Mouse (Mus musculus): ENCODE results near the gene Sec62. TPM values are rescaled to one million over a fixed set of nuclear protein-coding genes. Genes with fewer than 3 reads are reported as not detected.

The Sec62 gene
- polyA plus RNA-seq, 1 experiment from 2014 or later, result 75.0 TPM

- H3K4me3 ChIP-seq (ENCODE audit: low read depth, low read length), result no peak overlapping the region
- ATAC-seq (replicated peaks; ENCODE audit: insufficient number of reproducible peaks, low FRiP score, low TSS enrichment), result no peak
- no peaks in the 10 kb centered on the region for H3K4me1 ChIP-seq (ENCODE audit: control insufficient read depth, insufficient read depth, low read length)
- H3K27ac ChIP-seq (ENCODE audit: low read depth, low read length), result no peak overlapping the region
- H3K9me3 ChIP-seq (replicated peaks; ENCODE audit: control insufficient read depth, low read length), result no peaks in the 10 kb centered on the region
- no peak overlapping the region for H3K4me2 ChIP-seq
- H3K36me3 ChIP-seq (ENCODE audit: control insufficient read depth, insufficient read depth, low read length), result peaks cover 10% of the 10 kb centered on the region
- no peak overlapping the region for H3K9ac ChIP-seq (ENCODE audit: low read depth, low read length)
- H3K27me3 ChIP-seq (ENCODE audit: control insufficient read depth, insufficient read depth, low read length), result no peaks in the 10 kb centered on the region
- WGBS (ENCODE audit: insufficient replicate concordance), result 84% methylated on average over 3 of the region's 3 CpGs
Observed at GRCm38 (mm10) chr3:30802171-30802570, 9.5 kb downstream of the Sec62 start.

- Histone ChIP-seq H3K4me2 (no peak overlapping the region), H3K4me1 (ENCODE audit: control insufficient read depth, insufficient read depth, low read length) (no peaks in the 10 kb centered on the region), H3K27ac (ENCODE audit: low read depth, low read length) (no peak overlapping the region), H3K36me3 (ENCODE audit: control insufficient read depth, insufficient read depth, low read length) (peaks cover 13% of the 10 kb centered on the region), H3K9me3 (replicated peaks; ENCODE audit: control insufficient read depth, low read length) (no peaks in the 10 kb centered on the region), H3K4me3 (ENCODE audit: low read depth, low read length) (no peak overlapping the region), H3K9ac (ENCODE audit: low read depth, low read length) (no peak overlapping the region), H3K27me3 (ENCODE audit: control insufficient read depth, insufficient read depth, low read length) (no peaks in the 10 kb centered on the region)
- no peak for ATAC-seq (replicated peaks; ENCODE audit: insufficient number of reproducible peaks, low FRiP score, low TSS enrichment)
- 68% methylated on average over 3 of the region's 3 CpGs for WGBS (ENCODE audit: insufficient replicate concordance)
Observed at GRCm38 (mm10) chr3:30812881-30813280, 20.2 kb downstream of the Sec62 start.

- WGBS (ENCODE audit: insufficient replicate concordance), result 95% methylated on average over 16 of the region's 16 CpGs
- no peak for ATAC-seq (replicated peaks; ENCODE audit: insufficient number of reproducible peaks, low FRiP score, low TSS enrichment)
- peaks cover 15% of the 10 kb centered on the region for H3K36me3 ChIP-seq (ENCODE audit: control insufficient read depth, insufficient read depth, low read length)
Observed at GRCm38 (mm10) chr3:30818630-30819125, 26.0 kb downstream of the Sec62 start.

GRCm38 (mm10) chr3:30822163-30822562 lies 29.5 kb downstream of the Sec62 start:
- H3K27me3 ChIP-seq (ENCODE audit: control insufficient read depth, insufficient read depth, low read length), result no peaks in the 10 kb centered on the region
- H3K4me1 ChIP-seq (ENCODE audit: control insufficient read depth, insufficient read depth, low read length), result no peaks in the 10 kb centered on the region
- WGBS (ENCODE audit: insufficient replicate concordance), result 83% methylated on average over 8 of the region's 8 CpGs
- H3K27ac ChIP-seq (ENCODE audit: low read depth, low read length), result no peak overlapping the region
- H3K9ac ChIP-seq (ENCODE audit: low read depth, low read length), result no peak overlapping the region
- no peak for ATAC-seq (replicated peaks; ENCODE audit: insufficient number of reproducible peaks, low FRiP score, low TSS enrichment)
- H3K36me3 ChIP-seq (ENCODE audit: control insufficient read depth, insufficient read depth, low read length), result peaks cover 11% of the 10 kb centered on the region
- no peak overlapping the region for H3K4me2 ChIP-seq
- H3K4me3 ChIP-seq (ENCODE audit: low read depth, low read length), result no peak overlapping the region
- no peaks in the 10 kb centered on the region for H3K9me3 ChIP-seq (replicated peaks; ENCODE audit: control insufficient read depth, low read length)

More at GRCm38 (mm10) chr3:30818630-30819125, 26.0 kb downstream of the Sec62 start:
- Histone ChIP-seq H3K4me2 (no peak overlapping the region), H3K27ac (ENCODE audit: low read depth, low read length) (no peak overlapping the region), H3K9me3 (replicated peaks; ENCODE audit: control insufficient read depth, low read length) (no peaks in the 10 kb centered on the region), H3K4me3 (ENCODE audit: low read depth, low read length) (no peak overlapping the region), H3K27me3 (ENCODE audit: control insufficient read depth, insufficient read depth, low read length) (no peaks in the 10 kb centered on the region), H3K9ac (ENCODE audit: low read depth, low read length) (no peak overlapping the region), H3K4me1 (ENCODE audit: control insufficient read depth, insufficient read depth, low read length) (no peaks in the 10 kb centered on the region)

- Histone ChIP-seq H3K36me3 (ENCODE audit: control insufficient read depth, insufficient read depth, low read length) (no peaks in the 10 kb centered on the region), H3K9ac (ENCODE audit: low read depth, low read length) (no peak overlapping the region), H3K4me3 (ENCODE audit: low read depth, low read length) (no peak overlapping the region), H3K9me3 (replicated peaks; ENCODE audit: control insufficient read depth, low read length) (no peaks in the 10 kb centered on the region), H3K4me1 (ENCODE audit: control insufficient read depth, insufficient read depth, low read length) (no peaks in the 10 kb centered on the region), H3K27ac (ENCODE audit: low read depth, low read length) (no peak overlapping the region), H3K4me2 (no peak overlapping the region), H3K27me3 (ENCODE audit: control insufficient read depth, insufficient read depth, low read length) (no peaks in the 10 kb centered on the region)
- WGBS (ENCODE audit: insufficient replicate concordance), result 92% methylated on average over 5 of the region's 5 CpGs
- ATAC-seq (replicated peaks; ENCODE audit: insufficient number of reproducible peaks, low FRiP score, low TSS enrichment), result no peak
Observed at GRCm38 (mm10) chr3:30826069-30826468, 33.4 kb downstream of the Sec62 start.

GRCm38 (mm10) chr3:30831848-30832606 lies 39.4 kb downstream of the Sec62 start:
- H3K4me1 ChIP-seq (ENCODE audit: control insufficient read depth, insufficient read depth, low read length), result no peaks in the 10 kb centered on the region
- no peak overlapping the region for H3K4me3 ChIP-seq (ENCODE audit: low read depth, low read length)
- H3K9ac ChIP-seq (ENCODE audit: low read depth, low read length), result no peak overlapping the region
- no peaks in the 10 kb centered on the region for H3K9me3 ChIP-seq (replicated peaks; ENCODE audit: control insufficient read depth, low read length)
- H3K36me3 ChIP-seq (ENCODE audit: control insufficient read depth, insufficient read depth, low read length), result no peaks in the 10 kb centered on the region
- WGBS (ENCODE audit: insufficient replicate concordance), result 62% methylated on average over 15 of the region's 15 CpGs
- H3K27me3 ChIP-seq (ENCODE audit: control insufficient read depth, insufficient read depth, low read length), result no peaks in the 10 kb centered on the region
- ATAC-seq (replicated peaks; ENCODE audit: insufficient number of reproducible peaks, low FRiP score, low TSS enrichment), result no peak
- no peak overlapping the region for H3K27ac ChIP-seq (ENCODE audit: low read depth, low read length)
- H3K4me2 ChIP-seq, result no peak overlapping the region

GRCm38 (mm10) chr3:30833254-30833653 lies 40.6 kb downstream of the Sec62 start:
- Histone ChIP-seq H3K4me3 (ENCODE audit: low read depth, low read length) (no peak overlapping the region), H3K4me2 (no peak overlapping the region), H3K36me3 (ENCODE audit: control insufficient read depth, insufficient read depth, low read length) (no peaks in the 10 kb centered on the region), H3K27me3 (ENCODE audit: control insufficient read depth, insufficient read depth, low read length) (no peaks in the 10 kb centered on the region), H3K27ac (ENCODE audit: low read depth, low read length) (no peak overlapping the region), H3K9me3 (replicated peaks; ENCODE audit: control insufficient read depth, low read length) (no peaks in the 10 kb centered on the region), H3K4me1 (ENCODE audit: control insufficient read depth, insufficient read depth, low read length) (no peaks in the 10 kb centered on the region), H3K9ac (ENCODE audit: low read depth, low read length) (no peak overlapping the region)
- 78% methylated on average over 3 of the region's 3 CpGs for WGBS (ENCODE audit: insufficient replicate concordance)
- no peak for ATAC-seq (replicated peaks; ENCODE audit: insufficient number of reproducible peaks, low FRiP score, low TSS enrichment)

GRCm38 (mm10) chr3:30845755-30846154 lies 53.1 kb downstream of the Sec62 start:
- Histone ChIP-seq H3K36me3 (ENCODE audit: control insufficient read depth, insufficient read depth, low read length) (no peaks in the 10 kb centered on the region), H3K9ac (ENCODE audit: low read depth, low read length) (no peak overlapping the region), H3K4me3 (ENCODE audit: low read depth, low read length) (no peak overlapping the region), H3K27ac (ENCODE audit: low read depth, low read length) (no peak overlapping the region), H3K4me1 (ENCODE audit: control insufficient read depth, insufficient read depth, low read length) (no peaks in the 10 kb centered on the region), H3K9me3 (replicated peaks; ENCODE audit: control insufficient read depth, low read length) (no peaks in the 10 kb centered on the region), H3K27me3 (ENCODE audit: control insufficient read depth, insufficient read depth, low read length) (no peaks in the 10 kb centered on the region), H3K4me2 (no peak overlapping the region)
- no peak for ATAC-seq (replicated peaks; ENCODE audit: insufficient number of reproducible peaks, low FRiP score, low TSS enrichment)
- WGBS (ENCODE audit: insufficient replicate concordance), result 77% methylated on average over 2 of the region's 2 CpGs

- WGBS (ENCODE audit: insufficient replicate concordance), result 54% methylated on average over 1 of the region's 1 CpGs
- Histone ChIP-seq H3K4me3 (ENCODE audit: low read depth, low read length) (no peak overlapping the region), H3K36me3 (ENCODE audit: control insufficient read depth, insufficient read depth, low read length) (no peaks in the 10 kb centered on the region), H3K9me3 (replicated peaks; ENCODE audit: control insufficient read depth, low read length) (no peaks in the 10 kb centered on the region), H3K4me2 (no peak overlapping the region), H3K27me3 (ENCODE audit: control insufficient read depth, insufficient read depth, low read length) (no peaks in the 10 kb centered on the region), H3K4me1 (ENCODE audit: control insufficient read depth, insufficient read depth, low read length) (no peaks in the 10 kb centered on the region), H3K27ac (ENCODE audit: low read depth, low read length) (no peak overlapping the region), H3K9ac (ENCODE audit: low read depth, low read length) (no peak overlapping the region)
- no peak for ATAC-seq (replicated peaks; ENCODE audit: insufficient number of reproducible peaks, low FRiP score, low TSS enrichment)
Observed at GRCm38 (mm10) chr3:30847413-30847812, 54.7 kb downstream of the Sec62 start.

Measured in heart, embryonic 11.5 days (tissue).